Mouse (Mus musculus): ENCODE results near the gene Agbl5.

- TF ChIP-seq CTCF (conservative IDR thresholded peaks at IDR 0.05; ENCODE audit: low read length) (no peak), NANOG (IDR thresholded peaks at IDR 0.05; ENCODE audit: borderline replicate concordance, low read length) (no peak), POU5F1 (IDR thresholded peaks at IDR 0.05; ENCODE audit: borderline replicate concordance, low read length) (no peak)
Observed at GRCm38 (mm10) chr5:30931378-30931777, 42.9 kb downstream of the Agbl5 start.

Data from E14TG2a.4 (cell line).